Mouse (Mus musculus) gastrocnemius, postnatal 4 days (tissue): ENCODE results near the gene Mief1. TPM values are rescaled to one million over a fixed set of nuclear protein-coding genes. Genes with fewer than 3 reads are reported as not detected.

Source experiments
- DNase-seq, 2 experiments: peaks; one replicate each; pipeline ENCODE4 v3.0.0; 2021 to 2022; ENCODE audit warnings: low spot score in 2 of 2, mixed read lengths in 2 of 2
- total RNA-seq, 2 experiments: library from RNA; stranded (reverse); gene quantifications; 2 replicates each; pipeline ENCODE4 v1.2.3; 2021

The Mief1 gene
- total RNA-seq, 2 experiments from 2014 or later, result 28.7 to 33.5 TPM

GRCm38 (mm10) chr15:80225796-80226195 lies 8.0 kb upstream of the Mief1 start:
- DNase-seq, result peak in 1 of 2 experiments; percentile 48

GRCm38 (mm10) chr15:80228071-80228800 lies 5.6 kb upstream of the Mief1 start:
- DNase-seq, result no peak

- no peak for DNase-seq
Measured at GRCm38 (mm10) chr15:80232331-80232730, 1.5 kb upstream of the Mief1 start.

GRCm38 (mm10) chr15:80233053-80233452 lies 765 bp upstream of the Mief1 start:
- DNase-seq, result no peak

GRCm38 (mm10) chr15:80235535-80235934 lies 1.7 kb downstream of the Mief1 start, which contains the start of gene AC140267.1:
Gene AC140267.1, plus strand, starts transcription at chr15:80235835.
- DNase-seq, result no peak

- no peak for DNase-seq
Measured at GRCm38 (mm10) chr15:80248135-80248534, 14.3 kb downstream of the Mief1 start.

GRCm38 (mm10) chr15:80248596-80248995 lies 14.8 kb downstream of the Mief1 start:
- no peak for DNase-seq

GRCm38 (mm10) chr15:80249672-80250071 lies 15.9 kb downstream of the Mief1 start:
- DNase-seq, result no peak

GRCm38 (mm10) chr15:80250586-80250985 lies 16.8 kb downstream of the Mief1 start:
- DNase-seq, result no peak

GRCm38 (mm10) chr15:80253530-80253929 lies 19.7 kb downstream of the Mief1 start:
- no peak for DNase-seq

- peak in 1 of 2 experiments; percentile 49 for DNase-seq
Measured at GRCm38 (mm10) chr15:80254207-80254606, 20.4 kb downstream of the Mief1 start.

- peak; percentile 95 to 98 for DNase-seq
Measured at GRCm38 (mm10) chr15:80254847-80255645, 21.2 kb downstream of the Mief1 start, which contains the start of gene Atf4. Gene Atf4, plus strand, starts transcription at chr15:80255184.

GRCm38 (mm10) chr15:80255646-80256121 lies 21.9 kb downstream of the Mief1 start:
- peak; percentile 80 to 89 for DNase-seq

GRCm38 (mm10) chr15:80256242-80256641 lies 22.4 kb downstream of the Mief1 start:
- no peak for DNase-seq

GRCm38 (mm10) chr15:80256656-80257601 lies 23.1 kb downstream of the Mief1 start:
- DNase-seq, result no peak

- DNase-seq, result no peak
Measured at GRCm38 (mm10) chr15:80257602-80258239, 23.9 kb downstream of the Mief1 start.

- no peak for DNase-seq
Measured at GRCm38 (mm10) chr15:80258240-80259170, 24.7 kb downstream of the Mief1 start.

GRCm38 (mm10) chr15:80259406-80260045 lies 25.7 kb downstream of the Mief1 start:
- DNase-seq, result no peak

- DNase-seq, result peak; percentile 75 to 84
Measured at GRCm38 (mm10) chr15:80260677-80261076, 26.9 kb downstream of the Mief1 start.
